Mouse (Mus musculus) CH12.LX (cell line): ENCODE measurements at regions not wholly inside any gene's neighbourhood (a gene's known extent, or its start where the extent isn't known, plus 50 kb on each side); places are given as distances from the start of the nearest gene placed in this dataset.
"Not testable (repeated sequence)": the region's sequence is repeated elsewhere in the genome, so short reads cannot be mapped to it uniquely, and the experiment has no call there.

Experiments
- DNase-seq: peaks from one replicate; pipeline ENCODE4 v3.0.0-alpha.2; 2013; ENCODE audit errors: extremely low read depth
- H3K27ac ChIP-seq: 2 replicates; pipeline ENCODE4 v1.5.1; 2012; ENCODE audit warnings: low read depth, mild to moderate bottlenecking, control low read depth, moderate library complexity; ENCODE audit not compliant: insufficient read depth
- H3K27me3 ChIP-seq: replicated peaks from 2 replicates; pipeline ENCODE3; 2012; ENCODE audit warnings: inconsistent platforms
- H3K36me3 ChIP-seq, 2 experiments: replicated peaks in 1 of 2; 2 replicates each; pipeline versions ENCODE3 to v1.6.1; 2012; ENCODE audit warnings: inconsistent platforms in 1 of 2, low read length in 1 of 2, mild to moderate bottlenecking in 1 of 2, mixed read lengths in 1 of 2, moderate library complexity in 1 of 2; ENCODE audit not compliant: control insufficient read depth in 1 of 2, insufficient read depth in 1 of 2
- H3K4me1 ChIP-seq, 2 experiments: 2 replicates each; pipeline ENCODE4 v1.6.1; 2012; ENCODE audit warnings: inconsistent platforms in 1 of 2, moderate library complexity in 1 of 2; ENCODE audit not compliant: insufficient read depth in 2 of 2, control insufficient read depth in 1 of 2
- H3K4me2 ChIP-seq: 2 replicates; pipeline ENCODE4 v1.6.1; 2012; ENCODE audit warnings: low read depth, mild to moderate bottlenecking, control low read depth; ENCODE audit not compliant: poor library complexity, insufficient read depth, severe bottlenecking
- H3K4me3 ChIP-seq, 3 experiments: fragments of 150-350 bp in 1 of 3; sonication (generic) in 1 of 3; replicated peaks in 1 of 3; 2 replicates each; pipeline versions ENCODE3 to v1.5.1; 2011 to 2012; ENCODE audit warnings: low read depth in 2 of 3, low read length in 2 of 3, mild to moderate bottlenecking in 2 of 3, moderate library complexity in 2 of 3, control low read depth in 1 of 3, improper control_type of control experiment in 1 of 3, inconsistent platforms in 1 of 3, mixed read lengths in 1 of 3; ENCODE audit not compliant: poor library complexity in 1 of 3
- H3K79me2 ChIP-seq: replicated peaks from 2 replicates; pipeline ENCODE4 v1.6.1; 2012; ENCODE audit warnings: mild to moderate bottlenecking, moderate library complexity; ENCODE audit not compliant: control insufficient read depth, poor library complexity, insufficient read depth, severe bottlenecking; ENCODE audit errors: extremely low read depth
- H3K9ac ChIP-seq: 2 replicates; pipeline ENCODE4 v1.6.1; 2012; ENCODE audit warnings: low read depth, mild to moderate bottlenecking, control low read depth, moderate library complexity; ENCODE audit not compliant: insufficient read depth
- H3K9me3 ChIP-seq: replicated peaks from 2 replicates; pipeline ENCODE3; 2012; ENCODE audit warnings: low read length, inconsistent platforms, mixed read lengths
- BHLHE40 ChIP-seq: IDR thresholded peaks from 2 replicates; pipeline ENCODE4 v1.6.1; 2011; ENCODE audit warnings: mild to moderate bottlenecking, low read depth, low read length, improper control_type of control experiment
- CHD1 ChIP-seq: IDR thresholded peaks from 2 replicates; pipeline ENCODE4 v1.6.1; 2012; ENCODE audit warnings: low read depth, low read length, improper control_type of control experiment, inconsistent platforms
- E2F4 ChIP-seq: IDR thresholded peaks from 2 replicates; pipeline ENCODE4 v1.6.1; 2011; ENCODE audit warnings: low read depth, low read length, improper control_type of control experiment; ENCODE audit not compliant: insufficient replicate concordance
- HCFC1 ChIP-seq: IDR thresholded peaks from 2 replicates; pipeline ENCODE4 v1.6.1; 2012; ENCODE audit warnings: low read depth, mild to moderate bottlenecking, inconsistent platforms, low read length, improper control_type of control experiment
- MAX ChIP-seq: IDR thresholded peaks from 2 replicates; pipeline ENCODE4 v1.6.1; 2011; ENCODE audit warnings: low read length, improper control_type of control experiment
- MEF2A ChIP-seq: IDR thresholded peaks from 2 replicates; pipeline ENCODE4 v1.6.1; 2014; ENCODE audit warnings: low read depth, mild to moderate bottlenecking, inconsistent platforms, low read length, improper control_type of control experiment, borderline replicate concordance
- NELFE ChIP-seq: IDR thresholded peaks from 2 replicates; pipeline ENCODE4 v1.6.1; 2011; ENCODE audit warnings: low read depth, low read length, improper control_type of control experiment
- PAX5 ChIP-seq: IDR thresholded peaks from 2 replicates; pipeline ENCODE4 v1.6.1; 2012; ENCODE audit warnings: low read length, inconsistent platforms, mixed read lengths
- POLR2AphosphoS2 ChIP-seq: IDR thresholded peaks from 2 replicates; pipeline ENCODE4 v1.6.1; 2011; ENCODE audit warnings: low read depth, low read length, improper control_type of control experiment
- RCOR1 ChIP-seq: conservative IDR thresholded peaks from 2 replicates; pipeline ENCODE4 v1.6.1; 2012; ENCODE audit warnings: low read depth, mild to moderate bottlenecking, inconsistent platforms, low read length, improper control_type of control experiment
- SIN3A ChIP-seq: IDR thresholded peaks from 2 replicates; pipeline ENCODE4 v1.6.1; 2012; ENCODE audit warnings: low read length, improper control_type of control experiment, inconsistent platforms
- SMC3 ChIP-seq: IDR thresholded peaks from 2 replicates; pipeline ENCODE4 v1.6.1; 2011; ENCODE audit warnings: low read depth, low read length, improper control_type of control experiment
- TCF12 ChIP-seq: IDR thresholded peaks from 2 replicates; pipeline ENCODE4 v1.6.1; 2014; ENCODE audit warnings: low read depth, mild to moderate bottlenecking, inconsistent platforms, low read length, improper control_type of control experiment
- USF1 ChIP-seq: IDR thresholded peaks from 2 replicates; pipeline ENCODE4 v1.6.1; 2014; ENCODE audit warnings: low read depth, mild to moderate bottlenecking, inconsistent platforms, low read length, improper control_type of control experiment
- ZC3H11A ChIP-seq: IDR thresholded peaks from 2 replicates; pipeline ENCODE4 v1.6.1; 2012; ENCODE audit warnings: low read depth, mild to moderate bottlenecking, inconsistent platforms, low read length, improper control_type of control experiment
- ZNF384 ChIP-seq: IDR thresholded peaks from 2 replicates; pipeline ENCODE4 v1.6.1; 2012; ENCODE audit warnings: low read depth, low read length, improper control_type of control experiment, inconsistent platforms
- dilution Hi-C: fragments of 300-500 bp; cut with MboI; formaldehyde crosslinking; loops from 2 replicates; pipeline ENCODE4 v1.14.3; 2020; ENCODE audit warnings: low sequenced_read_pairs; ENCODE audit not compliant: extremely low pct_unique_long_range_greater_than_20kb, extremely low pct_ligation_motif_present
- in situ Hi-C: fragments of 300-500 bp; cut with MboI; formaldehyde crosslinking; loops from 3 replicates; pipeline ENCODE4 v1.14.3; 2019; ENCODE audit warnings: low sequenced_read_pairs, low pct_ligation_motif_present, low pct_unique_long_range_greater_than_20kb, mixed read lengths

- peaks cover 2 to 4% of the 10 kb centered on the region in 2 experiments; a peak in 2 of 4 replicates for H3K4me1 ChIP-seq
- H3K79me2 ChIP-seq, result no peaks in the 10 kb centered on the region
- dilution Hi-C loops (no loop called here), in situ Hi-C loops (no loop called here)
- H3K9ac ChIP-seq, result no peak overlapping the region
- TF ChIP-seq ZC3H11A, result no peak
- TF ChIP-seq SMC3, result no peak
- no peak for TF ChIP-seq PAX5
- TF ChIP-seq POLR2AphosphoS2, result no peak
- no peak for TF ChIP-seq HCFC1
- TF ChIP-seq BHLHE40, result no peak
- TF ChIP-seq SIN3A, result no peak
- no peak for TF ChIP-seq E2F4
- TF ChIP-seq ZNF384, result no peak
- DNase-seq, result no peak
- H3K4me2 ChIP-seq, result no peak overlapping the region
- no peaks in the 10 kb centered on the region for H3K36me3 ChIP-seq
- H3K9me3 ChIP-seq, result no peaks in the 10 kb centered on the region
- H3K27ac ChIP-seq, result no peak overlapping the region
- no peak overlapping the region for H3K4me3 ChIP-seq
- no peaks in the 10 kb centered on the region for H3K27me3 ChIP-seq
Observed at GRCm38 (mm10) chr7:111172061-111172460, 89.2 kb upstream of the Eif4g2 start.

- in situ Hi-C loops, H3K79me2 ChIP-seq, dilution Hi-C loops, H3K27ac ChIP-seq, H3K9ac ChIP-seq, H3K4me2 ChIP-seq, DNase-seq, H3K9me3 ChIP-seq, H3K36me3 ChIP-seq, H3K4me3 ChIP-seq, H3K27me3 ChIP-seq, H3K4me1 ChIP-seq: not testable (repeated sequence)
Observed at GRCm38 (mm10) chr7:111168546-111169233, 85.9 kb upstream of the Eif4g2 start.

- Histone ChIP-seq H3K4me3 (no peak overlapping the region), H3K27ac (no peak overlapping the region), H3K27me3 (no peaks in the 10 kb centered on the region), H3K4me2 (no peak overlapping the region), H3K9me3 (peaks cover 2% of the 10 kb centered on the region), H3K4me1 (peaks cover 0 to 6% of the 10 kb centered on the region in 2 experiments; a peak in 2 of 4 replicates), H3K9ac (no peak overlapping the region), H3K36me3 (no peaks in the 10 kb centered on the region), H3K79me2 (no peaks in the 10 kb centered on the region)
- dilution Hi-C loops, result no loop called here
- in situ Hi-C loops, result no loop called here
- TF ChIP-seq MAX (no peak), MEF2A (no peak), RCOR1 (no peak), NELFE (no peak), USF1 (no peak), CHD1 (no peak), TCF12 (no peak)
- DNase-seq, result no peak
Observed at GRCm38 (mm10) chr7:111164994-111165393, 82.2 kb upstream of the Eif4g2 start.
